Mouse (Mus musculus) kidney, adult 2 months (tissue): ENCODE measurements around the gene Plcb3.
A peak's percentile ranks its signal among the peaks of the same experiment; 100 is the strongest.

Experiments
- CTCF ChIP-seq: fragments of 200-500 bp; conservative IDR thresholded peaks from 2 replicates; pipeline ENCODE4 v1.5.1; 2011; ENCODE audit warnings: low read depth, mild to moderate bottlenecking, control low read depth, low read length, moderate library complexity, mixed read lengths; ENCODE audit not compliant: insufficient read depth, insufficient read length
- POLR2A ChIP-seq: fragments of 200-500 bp; IDR thresholded peaks from one replicate; pipeline ENCODE4 v1.6.1; 2011; ENCODE audit warnings: low read depth, low read length, control low read depth

- TF ChIP-seq CTCF (0 out of 2 replicates have a peak, but pooled peaks have one; percentile 1), POLR2A (peak; percentile 14)
Observed at GRCm38 (mm10) chr19:6992011-6992858, 16.0 kb upstream of the Plcb3 start, which contains the start of gene Dnajc4.
